Mouse (Mus musculus): ENCODE results near the gene P2rx2.

P2rx2 gene

DNA sequence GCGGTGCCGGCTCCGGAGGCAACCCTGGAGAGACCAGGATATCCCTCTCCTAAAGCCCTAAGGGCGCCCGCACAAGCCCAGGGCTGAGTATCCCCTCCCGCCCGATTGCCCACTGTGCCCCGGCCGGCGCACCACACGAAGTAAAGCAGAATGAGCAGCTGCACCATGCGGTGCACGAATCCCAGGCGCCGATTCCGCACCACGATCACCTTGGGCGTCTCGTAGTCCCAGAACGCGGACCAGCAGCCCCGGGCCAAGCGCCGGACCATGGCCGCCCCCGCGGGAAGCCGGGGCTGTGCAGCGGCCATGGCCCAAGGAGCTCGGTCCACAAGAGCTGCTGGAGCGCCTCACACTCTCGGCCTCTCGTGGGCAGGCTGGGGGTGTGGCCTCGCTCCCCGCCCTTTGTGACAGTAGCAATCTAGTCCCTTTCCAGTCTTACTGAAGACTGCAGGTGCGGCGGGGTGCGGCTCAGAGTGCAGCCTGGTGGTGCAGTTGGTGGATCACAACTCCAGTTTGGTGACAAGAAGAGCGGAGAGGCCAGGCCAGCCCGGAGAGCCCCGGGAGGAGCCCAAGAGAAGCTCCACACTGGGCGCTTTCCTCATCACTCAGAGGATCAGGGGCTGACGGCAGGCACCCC lies at the start of gene P2rx2:
P2rx2 (minus strand) TSS at position 565 of the 637 bp plus-strand sequence.
- no peak for DNase-seq (ENCODE audit: low read depth, low spot score)

DNA sequence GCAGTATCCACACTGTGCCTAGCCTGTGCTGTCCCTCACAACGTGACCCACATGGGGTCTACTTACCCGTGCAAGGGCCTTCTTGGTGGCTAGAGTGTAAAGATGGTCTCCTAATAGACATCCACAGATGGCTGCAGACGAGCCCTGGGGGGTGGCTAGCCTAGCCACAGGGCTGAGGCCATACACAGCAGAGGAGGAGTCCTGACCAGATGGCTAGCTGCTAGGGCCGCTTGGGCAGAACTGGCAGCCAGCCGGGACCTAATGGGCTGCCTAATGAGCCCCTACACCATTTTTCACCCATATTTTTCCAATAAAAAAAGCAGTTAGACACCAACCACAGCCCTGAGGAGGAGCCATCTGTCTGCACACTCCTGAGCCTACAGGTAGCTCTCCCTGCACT lies 49.7 kb upstream of the P2rx2 start:
- DNase-seq (ENCODE audit: low read depth, low spot score) = peak; percentile 31

DNA sequence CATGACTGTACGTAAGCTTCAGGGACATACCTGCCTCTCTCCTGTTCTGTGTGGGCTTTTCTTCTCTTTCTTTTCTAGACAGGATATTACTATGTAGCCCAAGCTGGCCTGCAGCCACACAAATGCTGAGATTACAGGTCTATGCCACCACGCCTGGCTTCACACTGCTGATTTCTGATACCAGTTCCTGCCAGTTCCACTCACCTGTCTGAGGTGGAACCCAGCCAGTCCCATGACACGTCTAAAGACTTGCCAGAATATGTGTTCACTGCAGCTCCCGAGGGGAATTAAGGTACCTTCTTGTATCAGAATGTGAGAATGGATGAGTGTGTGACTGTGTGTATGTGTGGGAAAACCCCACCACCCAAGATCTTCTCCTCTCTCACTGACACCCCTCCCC lies 47.6 kb upstream of the P2rx2 start:
- no peak for DNase-seq (ENCODE audit: low read depth, low spot score)

DNA sequence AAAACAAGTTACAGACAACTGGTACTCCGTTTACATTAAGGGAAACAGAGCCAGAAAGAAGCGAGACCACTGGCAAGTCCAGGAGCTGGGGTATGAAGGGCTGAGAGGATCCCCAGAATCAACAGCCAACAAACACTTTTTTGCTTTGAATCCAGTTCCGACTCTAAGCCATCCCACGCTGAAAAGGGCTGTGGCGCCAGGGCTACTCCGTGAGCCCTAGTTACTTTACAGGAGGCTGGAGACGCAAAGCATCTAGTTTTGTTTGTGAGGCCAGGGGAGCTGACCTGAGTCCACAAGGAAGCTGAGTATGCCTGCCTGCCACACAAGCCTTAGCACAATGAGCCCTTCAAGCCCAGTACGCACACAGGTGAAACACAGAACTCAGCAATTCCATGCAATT lies 44.3 kb upstream of the P2rx2 start:
- no peak for DNase-seq (ENCODE audit: low read depth, low spot score)

DNA sequence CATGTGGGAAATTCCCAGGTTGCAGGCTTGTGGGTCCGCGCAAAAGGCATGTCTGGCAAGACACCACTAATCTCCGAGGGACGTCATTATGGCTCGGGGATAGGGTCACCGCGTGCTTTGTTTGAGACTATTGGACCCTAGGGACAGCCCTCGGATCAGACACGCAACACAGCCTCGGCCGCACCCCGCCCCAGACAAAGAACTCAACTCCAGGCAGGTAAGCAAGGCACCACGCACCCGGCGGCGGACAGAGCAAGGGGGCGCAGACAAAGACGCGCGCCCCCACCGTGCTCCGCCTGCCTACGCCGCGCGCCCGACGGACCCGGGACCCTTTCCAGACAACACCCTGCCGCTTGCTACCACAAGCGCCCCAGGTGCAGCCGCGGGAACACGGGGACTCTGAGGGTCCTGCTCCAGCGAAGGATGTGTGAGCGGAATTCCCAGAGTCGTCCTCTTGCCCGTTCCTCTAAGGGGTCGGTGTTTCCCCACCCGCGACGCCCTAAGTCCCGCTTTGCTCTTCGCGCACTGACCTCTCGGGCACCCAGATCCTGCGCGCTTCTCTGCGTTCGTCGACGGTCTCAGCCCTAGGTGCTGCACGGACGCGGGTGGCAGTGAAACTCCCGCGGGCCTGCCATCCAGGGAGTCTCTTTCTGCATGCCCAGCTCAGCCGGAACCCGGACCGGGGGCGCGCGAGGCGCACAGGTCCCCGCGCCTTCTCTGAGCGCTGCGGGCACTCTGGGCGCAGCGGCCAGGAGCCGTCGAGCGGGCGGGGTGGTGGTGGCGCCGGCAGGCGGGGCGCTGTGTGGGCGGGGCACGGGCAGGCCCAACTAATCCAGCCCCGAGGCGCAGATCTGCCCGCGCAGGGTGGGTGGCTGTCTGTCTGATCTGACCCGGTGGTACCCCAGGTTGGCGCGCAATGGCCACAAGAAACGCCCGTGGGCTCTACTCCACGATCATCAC lies 43.6 kb upstream of the P2rx2 start:
- peak; percentile 71 for DNase-seq (ENCODE audit: low read depth, low spot score)

DNA sequence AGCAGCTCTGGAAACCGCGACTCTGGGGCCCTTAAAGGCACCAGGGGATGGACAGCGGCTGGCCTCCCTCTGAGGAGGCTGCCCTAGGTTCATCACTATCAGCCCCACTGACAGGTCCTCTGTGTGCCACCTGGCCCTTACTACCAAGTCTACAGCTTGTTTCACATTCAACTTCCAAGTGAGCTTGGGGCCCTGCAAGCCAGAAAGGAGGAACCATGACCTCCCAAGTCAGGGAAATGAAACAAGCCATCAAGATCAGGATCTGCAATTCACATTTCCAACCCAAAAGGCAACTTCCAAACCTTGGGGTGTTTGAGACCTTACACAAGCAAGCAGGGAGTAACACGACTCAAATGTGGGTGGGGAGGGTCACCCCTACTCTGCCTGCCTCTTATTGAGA lies 42.3 kb upstream of the P2rx2 start:
- no peak for DNase-seq (ENCODE audit: low read depth, low spot score)

DNA sequence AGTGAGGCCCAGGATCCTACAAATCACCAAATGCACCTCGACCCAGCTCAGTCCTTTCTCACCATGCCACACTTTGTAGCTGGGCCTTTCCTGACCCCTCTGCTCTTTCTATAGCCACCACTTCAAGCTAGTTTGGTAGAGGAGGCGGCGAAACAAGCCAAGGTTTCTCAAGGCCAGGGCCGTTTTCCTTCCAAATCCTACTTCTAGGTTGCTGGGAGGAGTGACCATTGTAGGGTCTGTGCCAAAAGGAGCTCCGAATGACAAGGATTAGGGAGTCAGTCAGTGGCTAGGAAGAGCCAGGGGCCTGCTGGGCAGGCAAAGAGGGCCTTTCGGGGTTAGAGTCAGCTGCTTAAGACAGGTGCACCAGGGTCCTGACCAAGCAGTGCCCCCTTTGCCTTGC lies 41.5 kb upstream of the P2rx2 start:
- DNase-seq (ENCODE audit: low read depth, low spot score) = no peak

DNA sequence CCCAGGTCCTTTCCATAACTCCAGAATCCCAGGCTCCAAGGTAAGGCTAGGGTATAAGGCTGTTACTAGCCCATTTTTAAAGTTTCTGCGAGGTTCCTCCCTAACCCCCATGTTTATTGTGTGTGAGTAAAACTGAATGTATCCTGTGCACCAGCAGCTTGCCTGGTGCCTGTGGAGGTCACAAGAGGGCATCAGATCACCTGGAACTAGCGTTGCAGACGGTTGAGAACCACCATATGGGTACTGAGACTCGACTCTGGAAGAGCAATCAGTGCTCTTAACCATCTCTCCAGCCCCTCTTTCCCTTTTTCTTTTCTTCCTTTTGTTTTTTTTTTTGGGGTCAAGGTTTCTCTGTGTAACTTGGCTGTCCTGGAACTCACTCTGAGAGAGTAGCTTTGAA lies 36.8 kb upstream of the P2rx2 start:
- no peak for DNase-seq (ENCODE audit: low read depth, low spot score)

DNA sequence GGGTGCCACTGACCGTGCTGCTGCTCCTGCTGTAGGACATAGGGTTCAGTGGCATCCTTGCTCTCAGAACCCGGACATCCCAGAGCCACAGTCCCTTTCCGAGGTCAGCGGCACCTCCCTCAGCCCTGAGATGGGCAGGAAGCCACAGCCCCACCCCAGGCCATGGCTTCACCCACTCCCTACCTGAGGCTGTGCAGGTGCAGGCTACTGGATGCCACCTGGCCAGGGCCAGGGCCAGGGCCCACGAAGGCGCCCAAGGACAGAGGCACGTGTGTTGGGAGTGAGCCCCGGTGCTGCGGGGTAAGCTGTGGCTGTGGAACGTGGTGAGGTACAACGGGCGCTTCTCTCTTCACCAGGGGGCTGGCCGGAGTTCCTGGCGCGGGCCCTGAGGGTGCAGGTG lies 36.1 kb upstream of the P2rx2 start:
- no peak for DNase-seq (ENCODE audit: low read depth, low spot score)

DNA sequence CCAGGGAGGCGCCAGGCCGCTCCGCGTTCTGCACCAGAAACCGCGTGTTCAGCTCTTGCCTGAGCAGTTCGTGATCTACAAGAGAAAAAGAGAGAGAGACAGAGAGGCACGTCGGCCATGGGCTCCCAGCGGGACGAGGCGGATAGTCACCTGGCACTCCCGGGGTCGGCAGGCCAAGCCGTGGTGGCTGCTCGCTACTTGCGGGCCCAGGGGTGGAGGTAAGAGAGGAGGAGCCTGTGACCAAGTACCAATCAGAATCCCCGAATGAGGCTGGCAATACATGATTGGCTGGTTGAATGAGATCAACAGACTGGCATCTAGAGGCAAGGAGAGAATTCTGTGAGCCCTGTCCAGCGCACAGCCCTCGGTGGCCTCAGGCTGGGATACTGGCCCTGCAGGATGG lies 35.2 kb upstream of the P2rx2 start:
- peak; percentile 49 for DNase-seq (ENCODE audit: low read depth, low spot score)

DNA sequence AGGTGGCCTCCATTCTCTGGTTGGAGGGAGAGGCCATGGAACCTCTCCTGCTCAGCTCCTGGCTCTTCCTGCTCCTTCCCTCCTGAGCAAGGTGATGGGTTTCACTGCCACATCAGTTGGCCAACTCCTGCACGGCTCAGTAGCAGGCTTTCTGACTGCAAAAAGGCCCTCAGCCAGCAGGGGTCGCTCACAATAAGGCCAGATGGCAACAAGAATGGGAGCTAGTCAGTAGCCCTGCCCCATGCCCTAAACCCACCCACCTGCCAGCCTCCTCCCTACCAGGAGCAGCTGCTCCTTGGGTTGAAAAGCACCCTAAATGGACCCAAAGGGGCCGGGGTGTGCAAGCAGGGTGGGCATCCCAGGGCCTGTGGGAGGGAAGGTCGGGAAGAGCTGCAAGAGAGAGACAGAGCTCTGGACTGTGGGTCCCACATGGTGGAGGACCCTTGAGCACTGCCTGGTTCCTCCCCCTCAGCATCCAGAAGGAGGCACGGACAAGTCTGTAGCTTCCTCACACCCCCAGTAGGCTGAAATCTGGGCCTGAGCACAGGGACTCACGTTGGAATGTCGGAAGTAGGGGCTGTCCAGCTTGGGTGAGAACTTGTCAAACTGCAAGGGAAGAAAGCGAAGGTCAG lies 33.9 kb upstream of the P2rx2 start:
- peak; percentile 66 for DNase-seq (ENCODE audit: low read depth, low spot score)

DNA sequence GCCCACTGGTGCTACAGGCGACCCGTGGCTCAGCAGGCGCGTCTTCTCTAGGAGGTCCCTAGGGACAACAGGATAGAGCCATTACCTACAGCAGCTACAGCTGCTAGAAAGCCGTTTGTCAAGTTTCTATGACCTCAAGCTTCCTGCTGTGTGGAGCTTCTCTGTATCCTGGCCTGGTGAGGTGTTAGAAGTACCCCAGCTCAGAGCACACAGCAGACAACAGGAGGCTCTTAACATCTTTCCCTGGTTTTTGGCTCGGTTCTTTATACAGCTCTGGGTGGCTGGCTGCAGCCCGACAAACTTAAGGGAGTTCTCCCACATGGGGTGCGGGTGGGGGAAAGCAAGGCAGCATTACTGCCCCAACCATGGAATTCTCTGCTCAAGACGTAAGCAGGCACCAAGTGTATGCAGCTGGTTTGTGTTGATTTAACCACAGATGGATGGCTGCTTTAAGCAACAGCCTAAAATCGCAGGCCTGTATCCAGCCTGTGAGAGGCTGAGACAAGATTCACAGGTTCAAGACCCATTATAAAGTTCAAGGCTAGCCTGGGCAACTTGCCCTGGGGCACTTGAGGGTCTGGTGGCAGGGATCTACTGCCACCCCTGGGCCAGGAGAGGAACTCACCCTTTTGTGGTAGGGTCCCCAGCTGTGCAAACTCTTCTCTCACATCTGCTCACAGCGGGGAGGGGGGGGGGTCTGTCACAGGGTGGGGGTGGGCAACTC lies 21.0 kb upstream of the P2rx2 start:
- DNase-seq (ENCODE audit: low read depth, low spot score) = peak; percentile 20

DNA sequence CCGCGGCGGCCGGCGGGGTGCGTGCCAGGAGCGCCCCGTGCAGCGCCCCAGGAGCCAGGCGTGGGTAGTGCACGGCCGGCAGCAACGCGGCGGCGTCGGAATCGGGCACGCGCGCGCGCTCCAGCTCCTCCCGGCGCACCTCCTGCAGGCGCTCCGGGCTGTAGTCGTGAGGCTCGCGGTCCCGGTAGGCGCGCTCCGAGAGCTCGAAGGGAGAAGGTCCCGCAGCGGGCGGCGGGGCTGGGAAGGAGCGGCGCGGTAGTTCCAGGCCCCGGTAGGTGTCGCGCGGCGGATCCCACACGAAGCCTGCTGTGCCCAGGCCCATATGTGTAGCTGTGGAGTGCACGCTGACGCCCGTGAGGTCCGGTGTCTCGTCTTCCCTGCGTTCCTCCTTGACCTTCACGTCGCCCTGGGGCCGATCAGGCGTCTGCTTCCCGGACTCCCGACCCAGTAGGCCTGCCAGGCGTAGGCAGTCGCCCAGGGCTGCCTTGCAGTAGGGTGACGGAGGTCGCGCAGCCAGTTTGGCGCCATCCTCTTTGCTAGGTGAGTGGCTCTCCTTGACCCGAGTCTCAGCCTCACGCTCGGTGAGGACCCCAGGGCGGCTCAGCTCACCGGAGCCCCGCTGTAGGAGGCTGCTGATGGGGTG lies 20.3 kb upstream of the P2rx2 start:
- peak; percentile 56 for DNase-seq (ENCODE audit: low read depth, low spot score)

DNA sequence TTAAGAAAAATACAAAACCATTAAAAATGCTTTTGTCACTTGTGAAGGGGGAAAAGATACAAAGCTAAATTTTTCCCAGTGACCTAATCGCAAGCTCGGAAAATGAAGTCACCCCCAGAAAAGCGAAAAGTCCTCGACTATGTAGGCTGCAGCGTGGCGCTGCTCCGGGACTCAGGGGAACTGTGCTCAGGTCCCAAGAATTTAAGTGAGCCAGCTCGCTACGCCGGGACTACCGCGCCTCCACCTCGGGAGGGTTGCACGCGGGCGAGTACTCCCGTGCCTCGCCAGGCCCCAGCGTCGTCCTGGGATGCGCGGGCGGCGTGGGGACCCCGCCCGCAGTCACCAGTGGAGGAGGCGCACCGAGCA lies 19.8 kb upstream of the P2rx2 start:
- DNase-seq (ENCODE audit: low read depth, low spot score) = peak; percentile 44

DNA sequence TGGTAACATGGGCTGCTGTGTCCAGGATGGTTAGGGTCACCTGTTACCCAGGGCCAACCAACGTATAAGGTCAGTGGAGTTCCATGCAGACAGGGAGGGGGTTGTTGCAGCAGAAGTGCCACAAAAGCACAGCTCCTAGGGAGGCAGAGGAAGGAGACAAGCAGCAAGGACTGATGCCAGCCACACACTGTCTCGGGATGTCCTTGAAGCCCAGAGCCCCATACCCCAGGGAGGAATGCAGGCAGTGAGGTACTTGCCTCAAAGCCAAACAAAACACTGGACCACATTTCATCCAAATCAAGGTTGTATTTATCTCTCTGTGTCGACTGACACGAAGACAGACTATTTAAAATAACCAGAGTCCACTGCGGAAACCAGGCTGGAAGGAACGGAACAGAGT lies 18.5 kb upstream of the P2rx2 start:
- no peak for DNase-seq (ENCODE audit: low read depth, low spot score)

DNA sequence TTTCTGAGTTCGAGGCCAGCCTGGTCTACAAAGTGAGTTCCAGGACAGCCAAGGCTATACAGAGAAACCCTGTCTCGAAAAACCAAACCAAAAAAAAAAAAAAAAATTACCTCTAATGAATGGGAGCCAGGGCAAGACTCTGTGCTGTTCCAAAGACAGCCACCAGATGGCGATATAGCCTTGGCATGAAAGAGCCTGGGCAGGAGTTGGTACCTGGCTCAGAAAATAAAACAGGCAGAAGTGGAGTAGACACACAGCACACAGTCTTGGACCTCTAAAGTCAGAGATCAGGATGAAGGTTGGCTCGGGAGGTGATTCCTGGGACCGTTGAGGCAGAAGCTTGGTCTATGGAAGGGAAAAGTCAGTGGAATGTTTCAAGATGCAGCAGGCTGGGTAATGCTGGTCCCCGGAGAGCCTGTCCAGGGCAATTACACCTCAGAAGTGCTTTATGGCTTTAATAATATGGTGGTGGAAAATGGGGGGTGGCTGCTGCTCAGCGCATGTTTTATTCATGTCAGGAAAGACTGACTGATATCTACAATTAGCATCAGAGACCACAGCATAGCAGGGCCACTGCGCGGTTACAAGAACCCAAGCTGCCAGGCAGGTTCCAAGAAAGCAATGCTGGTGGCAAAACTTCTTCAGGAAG lies 14.6 kb upstream of the P2rx2 start:
- DNase-seq (ENCODE audit: low read depth, low spot score) = peak; percentile 91

DNA sequence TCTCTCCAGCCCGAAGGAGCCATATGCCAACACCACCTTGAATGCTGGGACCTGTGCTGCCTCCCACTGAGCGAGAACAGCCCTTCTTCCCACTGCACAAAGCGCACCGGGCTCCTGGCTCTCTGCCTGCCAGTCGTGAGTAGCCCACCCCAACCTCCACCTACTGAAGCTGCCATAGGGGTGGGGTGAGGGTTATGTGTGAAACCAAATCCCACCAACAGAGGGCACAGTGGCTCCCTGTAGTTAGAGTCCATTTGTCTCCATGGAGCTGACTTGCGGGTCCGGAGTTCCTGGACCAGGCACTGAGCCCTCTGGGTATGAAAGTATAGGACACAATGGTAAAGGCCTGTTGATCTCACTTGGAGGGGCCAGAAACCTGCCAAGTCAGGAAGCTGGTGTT lies 11.7 kb upstream of the P2rx2 start:
- peak; percentile 35 for DNase-seq (ENCODE audit: low read depth, low spot score)

DNA sequence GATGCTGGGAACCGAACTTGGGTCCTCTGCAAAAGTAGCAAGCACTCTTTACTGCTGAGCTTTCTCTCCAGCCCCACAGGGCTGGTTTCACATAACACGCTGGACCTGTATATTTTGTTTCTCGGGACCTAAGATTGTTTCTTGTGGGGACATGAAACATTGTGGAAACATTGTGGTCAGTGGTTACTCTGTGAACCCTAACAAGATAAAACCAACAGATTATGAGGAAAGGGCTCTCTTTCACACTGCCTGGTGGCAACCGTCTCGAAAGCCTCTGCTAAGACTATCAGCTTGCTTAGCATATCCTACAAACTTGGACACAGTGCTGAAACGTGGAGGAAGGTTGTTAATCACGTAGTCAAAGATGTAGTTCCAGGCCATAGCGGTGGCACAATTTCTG lies 4.0 kb upstream of the P2rx2 start:
- DNase-seq (ENCODE audit: low read depth, low spot score) = no peak

DNA sequence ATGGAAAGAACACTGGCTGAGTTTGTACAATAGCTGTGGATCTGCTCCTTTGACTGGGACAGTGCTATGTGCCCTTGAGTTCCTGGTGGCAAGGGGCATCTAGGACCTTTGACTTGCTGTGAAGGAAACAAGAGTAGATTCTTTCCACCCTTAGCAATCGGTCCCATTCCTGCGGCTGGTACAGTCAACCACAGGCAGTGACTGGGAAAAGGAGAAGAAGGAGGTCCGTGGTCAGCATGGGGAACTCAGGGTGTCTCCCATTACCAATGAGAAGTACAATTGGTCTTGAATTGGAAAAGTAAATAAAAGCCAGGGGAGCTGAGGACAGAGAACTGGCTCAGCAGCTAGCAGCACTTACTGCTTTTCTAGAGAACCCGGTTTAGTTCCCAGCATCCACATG lies 2.5 kb upstream of the P2rx2 start:
- DNase-seq (ENCODE audit: low read depth, low spot score) = no peak

DNA sequence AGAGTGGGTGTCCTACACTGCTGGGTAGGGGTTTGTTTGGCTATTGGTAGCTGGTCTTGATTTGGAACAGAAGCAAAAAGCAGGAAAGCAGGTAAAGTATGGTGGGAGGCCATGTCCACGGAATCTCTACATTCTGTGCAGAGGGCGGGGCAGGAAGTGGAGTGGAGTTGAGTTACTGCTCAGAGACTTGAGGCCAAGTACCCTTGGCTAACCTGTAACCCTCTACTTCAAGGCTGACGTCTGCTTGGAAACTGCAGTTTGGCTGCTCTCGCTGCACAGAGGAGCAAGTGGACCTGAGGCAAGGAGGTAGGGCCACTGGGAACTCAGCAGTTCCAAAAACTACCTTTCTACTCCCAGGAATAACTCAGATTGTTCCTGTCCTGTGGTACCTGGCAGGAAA lies 1.5 kb upstream of the P2rx2 start, which contains the start of gene Lrcol1:
Lrcol1 (plus strand) TSS at position 207 of the 400 bp plus-strand sequence.
- no peak for DNase-seq (ENCODE audit: low read depth, low spot score)

DNA sequence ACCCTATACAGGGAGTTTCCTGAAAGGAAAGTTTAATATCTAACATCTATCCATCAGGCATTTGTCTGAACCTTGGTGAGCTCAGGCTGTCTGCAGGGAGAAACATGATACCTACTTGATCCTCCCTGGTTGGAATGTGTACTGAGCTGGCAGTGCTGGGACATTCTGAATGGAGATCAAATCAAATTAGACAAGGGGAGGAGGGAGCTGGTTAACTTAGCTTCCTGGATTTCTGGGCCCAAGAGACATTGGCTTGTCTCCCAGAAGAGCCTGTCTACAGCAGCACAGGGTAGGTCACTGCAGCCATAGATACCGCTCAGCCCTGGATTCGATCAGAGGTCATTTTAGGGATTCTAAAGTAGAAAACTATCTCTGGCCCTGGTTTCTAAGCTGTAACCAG lies 4.2 kb downstream of the P2rx2 start:
- DNase-seq (ENCODE audit: low read depth, low spot score) = no peak

Measured in forelimb bud, embryonic 11.5 days (tissue).